Mouse (Mus musculus): ENCODE results near the gene Nckap5.

DNA sequence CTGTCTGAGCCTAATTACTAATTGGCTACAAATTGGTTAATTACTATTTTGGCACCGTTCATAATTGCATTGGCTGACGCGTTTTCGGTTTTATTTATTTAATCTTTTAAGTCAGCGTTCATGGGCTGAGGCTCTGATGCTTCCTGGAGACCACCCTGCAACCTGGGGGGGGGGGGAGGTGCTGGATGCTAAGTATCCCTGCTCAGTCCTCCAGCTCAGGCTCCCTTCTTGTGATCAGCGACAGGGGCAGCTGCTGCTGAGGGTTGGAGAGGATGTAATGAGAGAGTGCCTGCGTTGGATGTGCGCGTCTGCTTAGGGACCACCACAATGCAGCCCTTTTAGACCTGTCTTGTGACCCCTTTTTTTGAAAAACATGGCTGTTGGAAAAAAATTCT, 919.7 kb downstream of the Nckap5 start:
- TF ChIP-seq POLR2A (IDR thresholded peaks at IDR 0.05; ENCODE audit: extremely low read depth, insufficient read depth, low read length) (no peak), CTCF (IDR thresholded peaks at IDR 0.05; ENCODE audit: low read depth, low read length) (no peak)

Data from liver, adult 2 months (tissue).